Mouse (Mus musculus): ENCODE results near the gene Gfpt2. TPM values are rescaled to one million over a fixed set of nuclear protein-coding genes. Genes with fewer than 3 reads are reported as not detected.

Gene Gfpt2
- polyA plus RNA-seq (2012; fragmentation: generic; extraction: Trizol) = 0.52 TPM

DNA sequence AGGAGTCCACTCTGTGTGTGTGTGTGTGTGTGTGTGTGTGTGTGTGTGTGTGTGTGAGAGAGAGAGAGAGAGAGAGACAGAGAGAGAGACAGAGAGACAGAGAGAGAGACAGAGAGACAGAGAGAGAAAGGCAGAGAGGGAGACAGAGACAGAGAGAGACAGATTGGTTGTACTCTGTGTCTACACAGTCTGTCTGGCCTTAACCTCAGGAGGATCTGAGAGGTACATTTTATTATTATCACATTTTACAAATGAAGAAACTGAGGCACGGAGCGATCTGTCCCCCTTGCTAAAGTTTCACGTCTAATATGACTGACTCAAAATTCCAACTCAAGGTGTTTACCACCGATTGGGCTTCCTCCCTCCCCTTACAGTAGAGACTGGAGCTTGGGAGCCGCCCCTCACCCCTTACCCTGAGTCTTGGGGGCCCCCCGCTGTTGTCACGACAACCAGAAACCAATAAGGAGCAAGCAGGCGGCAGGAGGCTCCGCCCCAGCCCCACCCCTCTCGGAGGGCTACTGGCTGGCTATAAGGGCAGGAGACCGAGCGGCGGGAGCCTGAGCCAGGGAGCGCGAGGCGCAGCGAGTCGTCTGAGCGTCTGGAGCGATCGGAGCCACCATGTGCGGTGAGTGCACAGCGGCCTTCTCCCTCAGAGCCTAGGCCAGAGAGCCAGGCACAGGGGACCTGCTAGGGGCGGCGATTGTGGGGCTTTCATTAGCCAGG lies at the start of gene Gfpt2:
TSS of gene Gfpt2 (plus strand) at position 560 of the 723 bp plus-strand sequence.
- Histone ChIP-seq H3ac (ENCODE audit: control insufficient read depth, insufficient read length) (no peak within 1 kb of the TSS), H3K36me3 (ENCODE audit: control insufficient read depth, insufficient read depth) (no peaks in the 10 kb centered on the region), H3K4me2 (ENCODE audit: low read depth) (no peak within 1 kb of the TSS), H3K79me2 (ENCODE audit: control insufficient read depth, insufficient read depth) (no peaks in the 10 kb centered on the region), H3K27me3 (ENCODE audit: control insufficient read depth, insufficient read depth, insufficient read length) (peaks cover 26% of the 10 kb centered on the region), H3K4me3 (no peak within 1 kb of the TSS)
- no peak for TF ChIP-seq CEBPB (IDR thresholded peaks at IDR 0.05; ENCODE audit: insufficient read depth, poor library complexity, severe bottlenecking)
- TF ChIP-seq MAX (IDR thresholded peaks at IDR 0.05; ENCODE audit: low read depth) = no peak
- TF ChIP-seq POLR2AphosphoS2 (IDR thresholded peaks at IDR 0.05; ENCODE audit: insufficient read length, low read depth) = no peak
- no peak for TF ChIP-seq REST (IDR thresholded peaks at IDR 0.05; ENCODE audit: insufficient read depth, insufficient read length)
- TF ChIP-seq TCF12 (IDR thresholded peaks at IDR 0.05; ENCODE audit: insufficient read depth, poor library complexity, severe bottlenecking) = no peak
- TF ChIP-seq SRF (IDR thresholded peaks at IDR 0.05; ENCODE audit: control insufficient read depth, insufficient read length, low read depth) = no peak
- no peak for TF ChIP-seq MYOG (IDR thresholded peaks at IDR 0.05; ENCODE audit: control insufficient read depth in 1 of 3, insufficient read depth in 1 of 3, insufficient read length in 2 of 3, low read depth in 2 of 3)
- TF ChIP-seq POLR2A (IDR thresholded peaks at IDR 0.05; ENCODE audit: insufficient read length, low read depth) = no peak
- no peak for TF ChIP-seq E2F4 (IDR thresholded peaks at IDR 0.05; ENCODE audit: insufficient read depth)
- TF ChIP-seq MYOD1 (IDR thresholded peaks at IDR 0.05; ENCODE audit: control insufficient read depth in 1 of 3, insufficient read length in 2 of 3, low read depth in 2 of 3) = no peak
- TF ChIP-seq TCF3 (IDR thresholded peaks at IDR 0.05; ENCODE audit: insufficient read length, low read depth) = no peak
- no peak for TF ChIP-seq USF1 (IDR thresholded peaks at IDR 0.05; ENCODE audit: low read depth)

DNA sequence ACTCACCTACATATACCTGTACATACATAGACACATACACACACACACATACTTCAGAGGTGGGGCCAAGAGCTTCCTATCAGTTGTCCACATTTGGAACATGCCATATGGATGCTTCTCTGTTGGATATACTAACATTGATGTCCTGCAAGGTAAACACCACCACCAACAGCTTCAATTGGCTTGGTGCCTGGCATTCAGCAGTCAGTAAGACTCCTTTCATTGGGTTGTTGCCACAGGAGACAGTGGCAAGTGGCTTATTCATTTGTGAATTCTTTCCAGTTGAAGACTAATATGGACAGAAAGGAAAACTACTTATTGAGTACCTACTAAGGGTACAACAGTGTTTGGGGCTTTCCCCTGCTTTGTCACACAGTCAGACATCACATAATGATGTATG lies 49.0 kb upstream of the Gfpt2 start:
- TF ChIP-seq E2F4 (IDR thresholded peaks at IDR 0.05; ENCODE audit: insufficient read depth) = no peak
- Histone ChIP-seq H3K27me3 (ENCODE audit: control insufficient read depth, insufficient read depth, insufficient read length) (no peaks in the 10 kb centered on the region), H3K79me2 (ENCODE audit: control insufficient read depth, insufficient read depth) (no peaks in the 10 kb centered on the region), H3K4me2 (ENCODE audit: low read depth) (no peak overlapping the region), H3K36me3 (ENCODE audit: control insufficient read depth, insufficient read depth) (no peaks in the 10 kb centered on the region), H3ac (ENCODE audit: control insufficient read depth, insufficient read length) (no peak overlapping the region), H3K4me3 (no peak overlapping the region)

GRCm38 (mm10) chr11:49745839-49746238 lies 48.1 kb upstream of the Gfpt2 start:
- TF ChIP-seq MAX (IDR thresholded peaks at IDR 0.05; ENCODE audit: low read depth) (no peak), MYOD1 (IDR thresholded peaks at IDR 0.05; ENCODE audit: control insufficient read depth in 1 of 3, insufficient read length in 2 of 3, low read depth in 2 of 3) (no peak), USF1 (IDR thresholded peaks at IDR 0.05; ENCODE audit: low read depth) (no peak), POLR2A (IDR thresholded peaks at IDR 0.05; ENCODE audit: insufficient read length, low read depth) (no peak), E2F4 (IDR thresholded peaks at IDR 0.05; ENCODE audit: insufficient read depth) (no peak), REST (IDR thresholded peaks at IDR 0.05; ENCODE audit: insufficient read depth, insufficient read length) (no peak), SRF (IDR thresholded peaks at IDR 0.05; ENCODE audit: control insufficient read depth, insufficient read length, low read depth) (no peak), CEBPB (IDR thresholded peaks at IDR 0.05; ENCODE audit: insufficient read depth, poor library complexity, severe bottlenecking) (no peak), MYOG (IDR thresholded peaks at IDR 0.05; ENCODE audit: control insufficient read depth in 1 of 3, insufficient read depth in 1 of 3, insufficient read length in 2 of 3, low read depth in 2 of 3) (no peak), TCF12 (IDR thresholded peaks at IDR 0.05; ENCODE audit: insufficient read depth, poor library complexity, severe bottlenecking) (no peak), TCF3 (IDR thresholded peaks at IDR 0.05; ENCODE audit: insufficient read length, low read depth) (no peak), POLR2AphosphoS2 (IDR thresholded peaks at IDR 0.05; ENCODE audit: insufficient read length, low read depth) (no peak)
- Histone ChIP-seq H3K27me3 (ENCODE audit: control insufficient read depth, insufficient read depth, insufficient read length) (no peaks in the 10 kb centered on the region), H3ac (ENCODE audit: control insufficient read depth, insufficient read length) (no peak overlapping the region), H3K79me2 (ENCODE audit: control insufficient read depth, insufficient read depth) (no peaks in the 10 kb centered on the region), H3K36me3 (ENCODE audit: control insufficient read depth, insufficient read depth) (no peaks in the 10 kb centered on the region), H3K4me2 (ENCODE audit: low read depth) (no peak overlapping the region), H3K4me3 (no peak overlapping the region)

GRCm38 (mm10) chr11:49746756-49747155 lies 47.2 kb upstream of the Gfpt2 start:
- Histone ChIP-seq H3K4me3 (no peak overlapping the region), H3ac (ENCODE audit: control insufficient read depth, insufficient read length) (no peak overlapping the region), H3K4me2 (ENCODE audit: low read depth) (no peak overlapping the region), H3K79me2 (ENCODE audit: control insufficient read depth, insufficient read depth) (no peaks in the 10 kb centered on the region), H3K36me3 (ENCODE audit: control insufficient read depth, insufficient read depth) (no peaks in the 10 kb centered on the region), H3K27me3 (ENCODE audit: control insufficient read depth, insufficient read depth, insufficient read length) (no peaks in the 10 kb centered on the region)
- TF ChIP-seq TCF3 (IDR thresholded peaks at IDR 0.05; ENCODE audit: insufficient read length, low read depth) = no peak
- no peak for TF ChIP-seq POLR2A (IDR thresholded peaks at IDR 0.05; ENCODE audit: insufficient read length, low read depth)
- TF ChIP-seq TCF12 (IDR thresholded peaks at IDR 0.05; ENCODE audit: insufficient read depth, poor library complexity, severe bottlenecking) = no peak
- no peak for TF ChIP-seq MYOD1 (IDR thresholded peaks at IDR 0.05; ENCODE audit: control insufficient read depth in 1 of 3, insufficient read length in 2 of 3, low read depth in 2 of 3)
- TF ChIP-seq MYOG (IDR thresholded peaks at IDR 0.05; ENCODE audit: control insufficient read depth in 1 of 3, insufficient read depth in 1 of 3, insufficient read length in 2 of 3, low read depth in 2 of 3) = no peak
- TF ChIP-seq E2F4 (IDR thresholded peaks at IDR 0.05; ENCODE audit: insufficient read depth) = no peak
- no peak for TF ChIP-seq MAX (IDR thresholded peaks at IDR 0.05; ENCODE audit: low read depth)
- no peak for TF ChIP-seq USF1 (IDR thresholded peaks at IDR 0.05; ENCODE audit: low read depth)
- no peak for TF ChIP-seq REST (IDR thresholded peaks at IDR 0.05; ENCODE audit: insufficient read depth, insufficient read length)
- TF ChIP-seq POLR2AphosphoS2 (IDR thresholded peaks at IDR 0.05; ENCODE audit: insufficient read length, low read depth) = no peak
- TF ChIP-seq CEBPB (IDR thresholded peaks at IDR 0.05; ENCODE audit: insufficient read depth, poor library complexity, severe bottlenecking) = no peak
